ENCODE assay signal across 14 mouse cellular contexts in genomic region chr6:89037901-89038300, GRCm38 (mm10).
"Had no signal": no experiment of that assay in that cellular context is flagged by ENCODE, and none has a peak within 500 bp of the region (broad histone marks: within the 10 kb centered on the region; RNA-seq: fewer than 3 reads in every experiment).

No protein-coding gene starts in this region.

- H3K36me3 ChIP-seq: limb, embryonic 12.5 days; liver, embryonic 13.5 days; stomach, embryonic 15.5 days had no signal

- H3K4me3 ChIP-seq: limb, embryonic 12.5 days; liver, embryonic 13.5 days; stomach, embryonic 15.5 days had no signal

- H3K4me1 ChIP-seq: limb, embryonic 12.5 days; liver, embryonic 13.5 days had no signal

- H3K9ac ChIP-seq: limb, embryonic 12.5 days; liver, embryonic 13.5 days; liver, postnatal 0 days; stomach, embryonic 15.5 days had no signal

- H3K27me3 ChIP-seq: stomach, embryonic 15.5 days had no signal

- H3K9me3 ChIP-seq: limb, embryonic 12.5 days; liver, embryonic 13.5 days; stomach, embryonic 15.5 days had no signal

- H3K27ac ChIP-seq: hindbrain, postnatal 0 days; kidney, postnatal 0 days; limb, embryonic 12.5 days; liver, embryonic 13.5 days; stomach, embryonic 15.5 days had no signal

- DNase-seq: kidney, adult 11 months; kidney, adult 9 months; kidney, postnatal 36 days; layer of hippocampus, adult 9-11 months; layer of hippocampus, postnatal 36 days; liver; liver, embryonic 13.5 days; liver, postnatal 0 days; right cerebral cortex, adult 18-20 months; right cerebral cortex, postnatal 25 days had no signal

- ATAC-seq: hindbrain, postnatal 0 days; liver, postnatal 0 days had no signal

- H3K4me2 ChIP-seq: limb, embryonic 12.5 days; liver, embryonic 13.5 days; stomach, embryonic 15.5 days had no signal
